Mouse (Mus musculus) brown adipose tissue, adult 24 weeks (tissue): ENCODE data around the gene Zfp68. TPM values are rescaled to one million over a fixed set of nuclear protein-coding genes. Genes with fewer than 3 reads are reported as not detected.

Experiments used
- H3K27ac ChIP-seq: fragments of 200-500 bp; replicated peaks from 2 replicates; pipeline ENCODE4 v1.5.1; 2012; ENCODE audit warnings: low read depth, mild to moderate bottlenecking, low read length
- H3K4me1 ChIP-seq: fragments of 200-500 bp; 2 replicates; pipeline ENCODE4 v1.6.1; 2012; ENCODE audit warnings: low read length, mixed read lengths; ENCODE audit not compliant: control insufficient read depth, insufficient read depth, insufficient read length
- H3K4me3 ChIP-seq: fragments of 200-500 bp; 2 replicates; pipeline ENCODE4 v1.5.1; 2012; ENCODE audit warnings: low read depth, mild to moderate bottlenecking, low read length, moderate library complexity; ENCODE audit not compliant: insufficient read depth
- polyA plus RNA-seq: library from polyadenylated mRNA; stranded (reverse); fragments of >200 nt; gene quantifications from 2 replicates; pipeline ENCODE4 v1.2.4, GENCODE M21; 2012; ENCODE audit not compliant: missing spikeins, insufficient read depth, insufficient read length

Zfp68 gene
- polyA plus RNA-seq, result 32.2 and 42.3 TPM in 2 replicates

- no peaks in the 10 kb centered on the region for H3K4me1 ChIP-seq
- peak within 1 kb of the TSS; percentile 92 for H3K4me3 ChIP-seq
- H3K27ac ChIP-seq, result peak within 1 kb of the TSS; percentile 92
Observed at GRCm38 (mm10) chr5:138619211-138620128, at the start of gene Zfp68. TSS of gene Zfp68 (minus strand) at chr5:138619761.

- H3K27ac ChIP-seq, result no peak overlapping the region
- no peaks in the 10 kb centered on the region for H3K4me1 ChIP-seq
- H3K4me3 ChIP-seq, result no peak overlapping the region
Observed at GRCm38 (mm10) chr5:138658922-138659321, 39.4 kb upstream of the Zfp68 start.

GRCm38 (mm10) chr5:138657854-138658253, 38.3 kb upstream of the Zfp68 start:
- Histone ChIP-seq H3K4me3 (no peak overlapping the region), H3K27ac (no peak overlapping the region), H3K4me1 (no peaks in the 10 kb centered on the region)

GRCm38 (mm10) chr5:138657407-138657806, 37.8 kb upstream of the Zfp68 start:
- no peak overlapping the region for H3K27ac ChIP-seq
- H3K4me1 ChIP-seq, result no peaks in the 10 kb centered on the region
- H3K4me3 ChIP-seq, result no peak overlapping the region

- Histone ChIP-seq H3K4me3 (no peak overlapping the region), H3K4me1 (no peaks in the 10 kb centered on the region), H3K27ac (no peak overlapping the region)
Observed at GRCm38 (mm10) chr5:138656477-138657156, 37.1 kb upstream of the Zfp68 start.

- H3K27ac ChIP-seq, result no peak overlapping the region
- H3K4me3 ChIP-seq, result no peak overlapping the region
- no peaks in the 10 kb centered on the region for H3K4me1 ChIP-seq
Observed at GRCm38 (mm10) chr5:138652911-138653310, 33.4 kb upstream of the Zfp68 start.

GRCm38 (mm10) chr5:138641761-138642160, 22.2 kb upstream of the Zfp68 start:
- H3K4me1 ChIP-seq, result no peaks in the 10 kb centered on the region
- no peak overlapping the region for H3K27ac ChIP-seq

GRCm38 (mm10) chr5:138641081-138641480, 21.5 kb upstream of the Zfp68 start:
- no peak overlapping the region for H3K27ac ChIP-seq
- H3K4me3 ChIP-seq, result no peak overlapping the region
- no peaks in the 10 kb centered on the region for H3K4me1 ChIP-seq

More at GRCm38 (mm10) chr5:138641761-138642160, 22.2 kb upstream of the Zfp68 start:
- H3K4me3 ChIP-seq, result no peak overlapping the region

- H3K27ac ChIP-seq, result no peak overlapping the region
- H3K4me1 ChIP-seq, result no peaks in the 10 kb centered on the region
- no peak overlapping the region for H3K4me3 ChIP-seq
Observed at GRCm38 (mm10) chr5:138636486-138636885, 16.9 kb upstream of the Zfp68 start.

GRCm38 (mm10) chr5:138623478-138623875, 3.9 kb upstream of the Zfp68 start:
- peak overlapping the region; percentile 71 for H3K4me3 ChIP-seq
- H3K4me1 ChIP-seq, result no peaks in the 10 kb centered on the region
- H3K27ac ChIP-seq, result no peak overlapping the region

GRCm38 (mm10) chr5:138622645-138623477, 3.3 kb upstream of the Zfp68 start, which contains the start of gene A430033K04Rik:
TSS of gene A430033K04Rik (plus strand) at chr5:138622859.
- Histone ChIP-seq H3K4me1 (no peaks in the 10 kb centered on the region), H3K27ac (peak within 1 kb of the TSS; percentile 22), H3K4me3 (peak within 1 kb of the TSS; percentile 71)

GRCm38 (mm10) chr5:138620836-138621235, 1.3 kb upstream of the Zfp68 start:
- no peak overlapping the region for H3K27ac ChIP-seq
- no peaks in the 10 kb centered on the region for H3K4me1 ChIP-seq
- H3K4me3 ChIP-seq, result no peak overlapping the region

GRCm38 (mm10) chr5:138618353-138618752, 1.2 kb downstream of the Zfp68 start:
- Histone ChIP-seq H3K4me1 (no peaks in the 10 kb centered on the region), H3K4me3 (no peak overlapping the region), H3K27ac (no peak overlapping the region)

- H3K4me1 ChIP-seq, result no peaks in the 10 kb centered on the region
- H3K27ac ChIP-seq, result no peak overlapping the region
- no peak overlapping the region for H3K4me3 ChIP-seq
Observed at GRCm38 (mm10) chr5:138587396-138587795, 32.2 kb downstream of the Zfp68 start.

GRCm38 (mm10) chr5:138571623-138572022, 47.9 kb downstream of the Zfp68 start:
- Histone ChIP-seq H3K4me3 (no peak overlapping the region), H3K27ac (no peak overlapping the region), H3K4me1 (no peaks in the 10 kb centered on the region)
